Mouse (Mus musculus): ENCODE results near the gene Acsf3.

GRCm38 (mm10) chr8:122852546-122852905 is 77.2 kb downstream of the Acsf3 start:
- TF ChIP-seq ZNF384 (IDR thresholded peaks at IDR 0.05; ENCODE audit: low read depth, low read length), result no peak
- TF ChIP-seq ZC3H11A (IDR thresholded peaks at IDR 0.05; ENCODE audit: borderline replicate concordance, low read depth, low read length), result no peak
- TF ChIP-seq HCFC1 (IDR thresholded peaks at IDR 0.05; ENCODE audit: borderline replicate concordance, insufficient read depth, low read length), result no peak
